Mouse (Mus musculus) midbrain, embryonic 10.5 days (tissue): ENCODE results near the gene Tex52. TPM values are rescaled to one million over a fixed set of nuclear protein-coding genes. Genes with fewer than 3 reads are reported as not detected.

Experiments used
- DNase-seq: peaks from one replicate; pipeline ENCODE4 v3.0.0-alpha.2; 2017; ENCODE audit warnings: low spot score
- H3K27ac ChIP-seq: fragments of 300-500 bp; sonication (generic); replicated peaks from 2 replicates; pipeline ENCODE4 v1.5.1; 2016; ENCODE audit warnings: mild to moderate bottlenecking
- H3K27me3 ChIP-seq: fragments of 300-500 bp; sonication (generic); 2 replicates; pipeline ENCODE4 v1.6.1; 2016; ENCODE audit warnings: low read depth, mild to moderate bottlenecking; ENCODE audit not compliant: poor library complexity, severe bottlenecking
- H3K36me3 ChIP-seq: fragments of 300-500 bp; sonication (generic); 2 replicates; pipeline ENCODE4 v1.6.1; 2016; ENCODE audit warnings: mild to moderate bottlenecking, moderate library complexity
- H3K4me1 ChIP-seq: fragments of 300-500 bp; sonication (generic); 2 replicates; pipeline ENCODE4 v1.6.1; 2016
- H3K4me3 ChIP-seq: fragments of 300-500 bp; sonication (generic); 2 replicates; pipeline ENCODE4 v1.5.1; 2016; ENCODE audit warnings: mild to moderate bottlenecking, moderate library complexity
- H3K9me3 ChIP-seq: fragments of 300-500 bp; sonication (generic); replicated peaks from 2 replicates; pipeline ENCODE4 v1.6.1; 2016; ENCODE audit warnings: mild to moderate bottlenecking
- WGBS: fragments of 180-500 bp; shearing (Covaris S2); methylation state at CpG from one replicate; pipeline ENCODE4 v1.1.7; 2016; 5-methylcytosine and 5-hydroxymethylcytosine counted together
- polyA plus RNA-seq: library from polyadenylated mRNA; unstranded; fragments of >200 nt; fragmentation: Nextera tagmentation; extraction: Ambion mirVana; gene quantifications from 2 replicates; pipeline ENCODE4 v1.2.1, GENCODE M21; 2016

Gene Tex52
- polyA plus RNA-seq, 1 experiment from 2014 or later: 0.56 TPM

GRCm38 (mm10) chr6:128389185-128389584 lies 13.9 kb downstream of the Tex52 start:
- Histone ChIP-seq H3K4me3 (no peak overlapping the region), H3K9me3 (no peaks in the 10 kb centered on the region), H3K36me3 (no peaks in the 10 kb centered on the region), H3K27me3 (no peaks in the 10 kb centered on the region), H3K4me1 (no peaks in the 10 kb centered on the region), H3K27ac (no peak overlapping the region)
- no peak for DNase-seq
- 100% methylated on average over 1 of the region's 1 CpGs for WGBS

- DNase-seq: no peak
- no peak overlapping the region for H3K4me3 ChIP-seq
- no peaks in the 10 kb centered on the region for H3K9me3 ChIP-seq
- H3K27me3 ChIP-seq: no peaks in the 10 kb centered on the region
- H3K36me3 ChIP-seq: no peaks in the 10 kb centered on the region
- H3K4me1 ChIP-seq: no peaks in the 10 kb centered on the region
- H3K27ac ChIP-seq: no peak overlapping the region
- 75% methylated on average over 1 of the region's 1 CpGs for WGBS
Observed at GRCm38 (mm10) chr6:128390683-128391082, 15.4 kb downstream of the Tex52 start.

GRCm38 (mm10) chr6:128397574-128398261 lies 22.5 kb downstream of the Tex52 start:
- no peak overlapping the region for H3K27ac ChIP-seq
- no peak for DNase-seq
- 80% methylated on average over 7 of the region's 7 CpGs for WGBS
- H3K27me3 ChIP-seq: no peaks in the 10 kb centered on the region
- no peaks in the 10 kb centered on the region for H3K9me3 ChIP-seq
- no peaks in the 10 kb centered on the region for H3K36me3 ChIP-seq
- no peak overlapping the region for H3K4me3 ChIP-seq
- peaks cover 15% of the 10 kb centered on the region for H3K4me1 ChIP-seq

- Histone ChIP-seq H3K27ac (peak within 1 kb of the TSS; percentile 24; the same call in 1 of the 2 replicates), H3K4me3 (peak within 1 kb of the TSS; percentile 27; the same call in 1 of the 2 replicates), H3K4me1 (peaks cover 15% of the 10 kb centered on the region), H3K36me3 (no peaks in the 10 kb centered on the region), H3K27me3 (no peaks in the 10 kb centered on the region), H3K9me3 (no peaks in the 10 kb centered on the region)
- WGBS: 81% methylated on average over 3 of the region's 3 CpGs
- DNase-seq: no peak
Observed at GRCm38 (mm10) chr6:128398996-128399395, 23.7 kb downstream of the Tex52 start, which contains the start of gene Nrip2. Gene Nrip2 (plus strand): TSS chr6:128399296.

- H3K27me3 ChIP-seq: no peaks in the 10 kb centered on the region
- 50% methylated on average over 21 of the region's 21 CpGs for WGBS
- peaks cover 15% of the 10 kb centered on the region for H3K4me1 ChIP-seq
- no peaks in the 10 kb centered on the region for H3K9me3 ChIP-seq
- peak overlapping the region; percentile 27; the same call in 1 of the 2 replicates for H3K4me3 ChIP-seq
- H3K27ac ChIP-seq: peak overlapping the region; percentile 24; the same call in 1 of the 2 replicates
- peak; percentile 28 for DNase-seq
- no peaks in the 10 kb centered on the region for H3K36me3 ChIP-seq
Observed at GRCm38 (mm10) chr6:128399421-128400185, 24.3 kb downstream of the Tex52 start.

GRCm38 (mm10) chr6:128404708-128405107 lies 29.5 kb downstream of the Tex52 start:
- Histone ChIP-seq H3K36me3 (peaks cover 41% of the 10 kb centered on the region), H3K27ac (no peak overlapping the region), H3K4me1 (peaks cover 10% of the 10 kb centered on the region), H3K27me3 (no peaks in the 10 kb centered on the region), H3K4me3 (no peak overlapping the region), H3K9me3 (no peaks in the 10 kb centered on the region)
- DNase-seq: no peak
- WGBS: 55% methylated on average over 5 of the region's 5 CpGs

- H3K36me3 ChIP-seq: peaks cover 80% of the 10 kb centered on the region
Observed at GRCm38 (mm10) chr6:128408544-128409125, 33.4 kb downstream of the Tex52 start.

GRCm38 (mm10) chr6:128410305-128410704 lies 35.0 kb downstream of the Tex52 start:
- 94% methylated on average over 13 of the region's 13 CpGs for WGBS

More at GRCm38 (mm10) chr6:128408544-128409125, 33.4 kb downstream of the Tex52 start:
- H3K27ac ChIP-seq: no peak overlapping the region
- DNase-seq: no peak
- H3K4me1 ChIP-seq: no peaks in the 10 kb centered on the region
- 88% methylated on average over 7 of the region's 7 CpGs for WGBS
- no peaks in the 10 kb centered on the region for H3K27me3 ChIP-seq
- H3K9me3 ChIP-seq: no peaks in the 10 kb centered on the region
- H3K4me3 ChIP-seq: no peak overlapping the region

GRCm38 (mm10) chr6:128411115-128411514 lies 35.9 kb downstream of the Tex52 start:
- 25% methylated on average over 3 of the region's 3 CpGs for WGBS
- H3K36me3 ChIP-seq: peaks cover 97% of the 10 kb centered on the region

More at GRCm38 (mm10) chr6:128410305-128410704, 35.0 kb downstream of the Tex52 start:
- no peak overlapping the region for H3K27ac ChIP-seq
- no peaks in the 10 kb centered on the region for H3K4me1 ChIP-seq
- H3K36me3 ChIP-seq: peaks cover 95% of the 10 kb centered on the region
- no peaks in the 10 kb centered on the region for H3K9me3 ChIP-seq
- H3K27me3 ChIP-seq: no peaks in the 10 kb centered on the region
- no peak overlapping the region for H3K4me3 ChIP-seq
- DNase-seq: no peak

GRCm38 (mm10) chr6:128416169-128416568 lies 40.9 kb downstream of the Tex52 start:
- H3K4me3 ChIP-seq: no peak overlapping the region
- no peaks in the 10 kb centered on the region for H3K27me3 ChIP-seq
- no peak for DNase-seq
- no peak overlapping the region for H3K27ac ChIP-seq
- H3K4me1 ChIP-seq: no peaks in the 10 kb centered on the region
- WGBS: 92% methylated on average over 5 of the region's 5 CpGs
- peaks cover 69% of the 10 kb centered on the region for H3K36me3 ChIP-seq
- H3K9me3 ChIP-seq: no peaks in the 10 kb centered on the region

More at GRCm38 (mm10) chr6:128411115-128411514, 35.9 kb downstream of the Tex52 start:
- Histone ChIP-seq H3K27me3 (no peaks in the 10 kb centered on the region), H3K27ac (no peak overlapping the region), H3K4me3 (no peak overlapping the region), H3K9me3 (no peaks in the 10 kb centered on the region), H3K4me1 (no peaks in the 10 kb centered on the region)
- DNase-seq: peak; percentile 76

- 91% methylated on average over 1 of the region's 1 CpGs for WGBS
Observed at GRCm38 (mm10) chr6:128418076-128418475, 42.8 kb downstream of the Tex52 start.

GRCm38 (mm10) chr6:128421036-128421435 lies 45.8 kb downstream of the Tex52 start:
- H3K9me3 ChIP-seq: no peaks in the 10 kb centered on the region
- peaks cover 28% of the 10 kb centered on the region for H3K36me3 ChIP-seq
- no peaks in the 10 kb centered on the region for H3K27me3 ChIP-seq
- H3K4me3 ChIP-seq: no peak overlapping the region
- no peak overlapping the region for H3K27ac ChIP-seq
- peaks cover 9% of the 10 kb centered on the region for H3K4me1 ChIP-seq
- no peak for DNase-seq
- 89% methylated on average over 2 of the region's 2 CpGs for WGBS

More at GRCm38 (mm10) chr6:128418076-128418475, 42.8 kb downstream of the Tex52 start:
- no peaks in the 10 kb centered on the region for H3K27me3 ChIP-seq
- DNase-seq: no peak
- H3K4me3 ChIP-seq: no peak overlapping the region
- no peaks in the 10 kb centered on the region for H3K9me3 ChIP-seq
- no peak overlapping the region for H3K27ac ChIP-seq
- no peaks in the 10 kb centered on the region for H3K4me1 ChIP-seq
- peaks cover 55% of the 10 kb centered on the region for H3K36me3 ChIP-seq
